ENCODE assay signal across 8 mouse cellular contexts in genomic region chr11:98809457-98810290, GRCm38 (mm10). TPM values are rescaled to one million over a fixed set of nuclear protein-coding genes. Genes with fewer than 3 reads are reported as not detected.
A peak's percentile ranks its signal among the peaks of the same experiment; 100 is the strongest.
DNase-seq lines count a peak whose midpoint lies in the region; ATAC-seq and TF ChIP-seq lines count a peak whose summit lies in the region.

No protein-coding gene starts in this region.

- peak overlapping the region; percentile 95 for H3K27ac ChIP-seq in cortical plate, adult 2 months (ENCODE audit: insufficient read depth, low read length)

- peak; percentile 98 for DNase-seq in gastrocnemius, adult 8-10 months (ENCODE audit: low spot score in 2 of 2)
- peak; percentile 99 for DNase-seq in induced T-regulatory cell, adult 2 months (ENCODE audit: low read depth)
- peak; percentile 97 to 99 for DNase-seq in left cerebral cortex, adult 9 months (ENCODE audit: low spot score in 2 of 2)
- DNase-seq in right cerebral cortex, postnatal 14 days: peak; percentile 98
- peak; percentile 96 to 99 for DNase-seq in urinary bladder, postnatal 36 days (ENCODE audit: low spot score in 2 of 2)

- H3K4me3 ChIP-seq in cortical plate, adult 2 months (ENCODE audit: insufficient read depth, low read length): peak overlapping the region; percentile 77

- H3K4me1 ChIP-seq in cortical plate, adult 2 months (ENCODE audit: control insufficient read depth, insufficient read depth, low read length): peaks cover 1% of the 10 kb centered on the region; the same call in 1 of the 2 replicates

- peak; percentile 91 for ATAC-seq in activated CD4-positive, CD25-positive, alpha-beta regulatory T cell, adult 4 months
- peak; percentile 97 for ATAC-seq in megakaryocyte progenitor cell, adult 5-6 weeks (replicated peaks; ENCODE audit: poor library complexity)

- TF ChIP-seq POLR2A in cortical plate, adult 2 months (IDR thresholded peaks at IDR 0.05; ENCODE audit: extremely low read depth, insufficient read depth, low read length): peak; percentile 64

- TF ChIP-seq CTCF in cortical plate, adult 2 months (IDR thresholded peaks at IDR 0.05; ENCODE audit: extremely low read depth, insufficient read depth, low read length): no peak

RNA-seq across cellular contexts. Expression of gene Casc3, which starts 5.0 kb away (rescaled TPM):
- 10 to 100 TPM; 10.6 to 11.2 TPM for polyA plus RNA-seq in activated CD4-positive, CD25-positive, alpha-beta regulatory T cell, adult 4 months (2017; shearing (Covaris generic))
- polyA plus RNA-seq in cortical plate, adult 2 months (2012; rRNA removed): 44.9 and 47.4 TPM in 2 replicates
- total RNA-seq in gastrocnemius, adult 8-10 months (2022): 10 to 100 TPM; 14.1 to 18.4 (median 15.2) TPM
- total RNA-seq in megakaryocyte progenitor cell, adult 5-6 weeks (2015): 38.3 and 39.0 TPM in 2 replicates
- 18.3 and 31.7 TPM in 2 replicates for total RNA-seq in megakaryocyte progenitor cell, adult 5-6 weeks (2017)

RNA-seq across cellular contexts. Expression of gene Msl1, which starts 14.4 kb away (rescaled TPM):
- polyA plus RNA-seq in activated CD4-positive, CD25-positive, alpha-beta regulatory T cell, adult 4 months (2017; shearing (Covaris generic)): 10 to 100 TPM; 19.9 to 22.0 TPM
- 119 and 131 TPM in 2 replicates for polyA plus RNA-seq in cortical plate, adult 2 months (2012; rRNA removed)
- total RNA-seq in gastrocnemius, adult 8-10 months (2022): 10 to 100 TPM; 53.9 to 57.7 (median 55.8) TPM
- total RNA-seq in megakaryocyte progenitor cell, adult 5-6 weeks (2015): 60.8 and 62.0 TPM in 2 replicates
- total RNA-seq in megakaryocyte progenitor cell, adult 5-6 weeks (2017): 76.3 and 99.9 TPM in 2 replicates

RNA-seq across cellular contexts. Expression of gene Rapgefl1, which starts 26.9 kb away (rescaled TPM):
- under 1 TPM in 1 of 2 experiments, not detected in 1; 0.15 TPM for polyA plus RNA-seq in activated CD4-positive, CD25-positive, alpha-beta regulatory T cell, adult 4 months (2017; shearing (Covaris generic))
- polyA plus RNA-seq in cortical plate, adult 2 months (2012; rRNA removed): 153 and 181 TPM in 2 replicates
- under 1 TPM in 2 of 4 experiments, not detected in 2; 0.08 to 0.29 TPM for total RNA-seq in gastrocnemius, adult 8-10 months (2022)
- total RNA-seq in megakaryocyte progenitor cell, adult 5-6 weeks (2015): 0.24 and 1.8 TPM in 2 replicates
- not detected in 2 replicates for total RNA-seq in megakaryocyte progenitor cell, adult 5-6 weeks (2017)

RNA-seq across cellular contexts. Expression of gene Nr1d1, which starts 34.5 kb away (rescaled TPM):
- polyA plus RNA-seq in activated CD4-positive, CD25-positive, alpha-beta regulatory T cell, adult 4 months (2017; shearing (Covaris generic)): 1 to 10 TPM; 2.9 to 5.4 TPM
- 153 and 156 TPM in 2 replicates for polyA plus RNA-seq in cortical plate, adult 2 months (2012; rRNA removed)
- total RNA-seq in gastrocnemius, adult 8-10 months (2022): 100 to 1,000 TPM in 2 of 4 experiments, 10 to 100 TPM in 2; 83.4 to 175 (median 99.4) TPM
- 3.3 and 3.5 TPM in 2 replicates for total RNA-seq in megakaryocyte progenitor cell, adult 5-6 weeks (2015)
- total RNA-seq in megakaryocyte progenitor cell, adult 5-6 weeks (2017): 0.47 and 0.87 TPM in 2 replicates

RNA-seq across cellular contexts. Expression of gene Wipf2, which starts 53.8 kb away (rescaled TPM):
- polyA plus RNA-seq in activated CD4-positive, CD25-positive, alpha-beta regulatory T cell, adult 4 months (2017; shearing (Covaris generic)): 10 to 100 TPM; 10.9 to 12.3 TPM
- polyA plus RNA-seq in cortical plate, adult 2 months (2012; rRNA removed): 35.2 and 36.5 TPM in 2 replicates
- 1 to 10 TPM; 5.0 to 9.1 (median 7.7) TPM for total RNA-seq in gastrocnemius, adult 8-10 months (2022)
- total RNA-seq in megakaryocyte progenitor cell, adult 5-6 weeks (2015): 15.0 and 17.1 TPM in 2 replicates
- 3.0 and 3.6 TPM in 2 replicates for total RNA-seq in megakaryocyte progenitor cell, adult 5-6 weeks (2017)

Comparison
In these comparisons a context has a peak if more than half of its experiments do, and no peak if none do; other contexts are left out.
1. Peak in every context shown above with its lines: DNase-seq, ATAC-seq, H3K4me3 ChIP-seq and H3K27ac ChIP-seq.